Mouse (Mus musculus): ENCODE data around the gene Mars. TPM values are rescaled to one million over a fixed set of nuclear protein-coding genes. Genes with fewer than 3 reads are reported as not detected.
A peak's percentile ranks its signal among the peaks of the same experiment; 100 is the strongest.

Mars gene
- polyA plus RNA-seq (2016; fragmentation: Nextera tagmentation; extraction: Ambion mirVana): 144 and 145 TPM in 2 replicates

GRCm38 (mm10) chr10:127311476-127312355 lies at the start of gene Mars:
Gene Mars (minus strand): TSS chr10:127311786.
- H3K27me3 ChIP-seq: no peaks in the 10 kb centered on the region
- WGBS: under 1% methylated on average over 65 of the region's 65 CpGs
- peaks cover 10% of the 10 kb centered on the region for H3K4me1 ChIP-seq (replicated peaks)
- H3K36me3 ChIP-seq: peaks cover 33% of the 10 kb centered on the region
- peak within 1 kb of the TSS; percentile 82 for H3K4me3 ChIP-seq (replicated peaks)
- H3K9ac ChIP-seq (replicated peaks): peak within 1 kb of the TSS; percentile 79
- ATAC-seq (ENCODE audit: insufficient number of reproducible peaks, insufficient read depth, low FRiP score, low TSS enrichment, low read depth): peak; percentile 95
- H3K4me2 ChIP-seq: peak within 1 kb of the TSS; percentile 73
- H3K27ac ChIP-seq: peak within 1 kb of the TSS; percentile 80
- H3K9me3 ChIP-seq: no peaks in the 10 kb centered on the region

DNA sequence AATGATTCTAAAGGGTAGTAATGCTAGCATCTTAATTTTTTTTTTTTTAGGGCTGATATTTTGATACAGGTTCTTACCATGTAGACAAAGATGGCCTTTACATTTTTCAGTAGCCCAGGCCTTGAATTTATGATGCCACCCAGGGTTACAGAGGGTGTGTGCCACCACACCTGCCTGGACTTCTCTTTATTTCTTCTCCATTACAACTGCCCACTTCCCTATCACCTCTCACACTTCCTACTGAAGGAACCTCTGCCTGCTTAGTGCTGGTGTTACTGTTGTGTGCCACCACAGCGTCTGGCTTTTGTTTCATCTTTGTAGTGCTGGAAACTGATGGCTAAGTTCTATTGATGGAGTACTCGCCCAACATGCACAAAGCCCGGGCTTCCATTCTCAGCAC lies 49.1 kb upstream of the Mars start:
- Histone ChIP-seq H3K4me2 (no peak overlapping the region), H3K4me3 (replicated peaks) (no peak overlapping the region), H3K4me1 (replicated peaks) (no peaks in the 10 kb centered on the region), H3K27me3 (no peaks in the 10 kb centered on the region), H3K9ac (replicated peaks) (no peak overlapping the region), H3K9me3 (no peaks in the 10 kb centered on the region), H3K27ac (no peak overlapping the region), H3K36me3 (no peaks in the 10 kb centered on the region)
- WGBS: 79% methylated on average over 3 of the region's 3 CpGs
- no peak for ATAC-seq (ENCODE audit: insufficient number of reproducible peaks, insufficient read depth, low FRiP score, low TSS enrichment, low read depth)

- no peak overlapping the region for H3K27ac ChIP-seq
- H3K4me3 ChIP-seq (replicated peaks): no peak overlapping the region
- no peaks in the 10 kb centered on the region for H3K9me3 ChIP-seq
- no peaks in the 10 kb centered on the region for H3K36me3 ChIP-seq
- no peak overlapping the region for H3K9ac ChIP-seq (replicated peaks)
- H3K27me3 ChIP-seq: no peaks in the 10 kb centered on the region
- ATAC-seq (ENCODE audit: insufficient number of reproducible peaks, insufficient read depth, low FRiP score, low TSS enrichment, low read depth): no peak
- no peak overlapping the region for H3K4me2 ChIP-seq
- WGBS: 76% methylated on average over 10 of the region's 10 CpGs
- H3K4me1 ChIP-seq (replicated peaks): peaks cover 8% of the 10 kb centered on the region
Observed at GRCm38 (mm10) chr10:127355336-127355735, 43.8 kb upstream of the Mars start.

- Histone ChIP-seq H3K9me3 (no peaks in the 10 kb centered on the region), H3K27ac (no peak within 1 kb of the TSS), H3K9ac (replicated peaks) (no peak within 1 kb of the TSS)
Observed at GRCm38 (mm10) chr10:127353909-127354895, 42.6 kb upstream of the Mars start, which contains the start of gene Inhbe. Gene Inhbe (minus strand): TSS chr10:127354411.

GRCm38 (mm10) chr10:127352766-127353165 lies 41.2 kb upstream of the Mars start:
- WGBS: 90% methylated on average over 11 of the region's 11 CpGs
- Histone ChIP-seq H3K9me3 (no peaks in the 10 kb centered on the region), H3K4me3 (replicated peaks) (no peak overlapping the region), H3K36me3 (no peaks in the 10 kb centered on the region), H3K4me2 (no peak overlapping the region), H3K9ac (replicated peaks) (no peak overlapping the region), H3K4me1 (replicated peaks) (peaks cover 8% of the 10 kb centered on the region), H3K27me3 (no peaks in the 10 kb centered on the region), H3K27ac (no peak overlapping the region)
- no peak for ATAC-seq (ENCODE audit: insufficient number of reproducible peaks, insufficient read depth, low FRiP score, low TSS enrichment, low read depth)

More at GRCm38 (mm10) chr10:127353909-127354895, 42.6 kb upstream of the Mars start, which contains the start of gene Inhbe:
- peaks cover 8% of the 10 kb centered on the region for H3K4me1 ChIP-seq (replicated peaks)
- no peak within 1 kb of the TSS for H3K4me2 ChIP-seq
- no peaks in the 10 kb centered on the region for H3K36me3 ChIP-seq
- H3K4me3 ChIP-seq (replicated peaks): no peak within 1 kb of the TSS
- WGBS: 86% methylated on average over 18 of the region's 18 CpGs
- H3K27me3 ChIP-seq: no peaks in the 10 kb centered on the region
- no peak for ATAC-seq (ENCODE audit: insufficient number of reproducible peaks, insufficient read depth, low FRiP score, low TSS enrichment, low read depth)

- no peak overlapping the region for H3K9ac ChIP-seq (replicated peaks)
- no peak overlapping the region for H3K4me3 ChIP-seq (replicated peaks)
- H3K27me3 ChIP-seq: no peaks in the 10 kb centered on the region
- H3K9me3 ChIP-seq: no peaks in the 10 kb centered on the region
- H3K4me2 ChIP-seq: no peak overlapping the region
- no peak for ATAC-seq (ENCODE audit: insufficient number of reproducible peaks, insufficient read depth, low FRiP score, low TSS enrichment, low read depth)
- peaks cover 8% of the 10 kb centered on the region for H3K4me1 ChIP-seq (replicated peaks)
- WGBS: 75% methylated on average over 9 of the region's 9 CpGs
- H3K27ac ChIP-seq: no peak overlapping the region
- no peaks in the 10 kb centered on the region for H3K36me3 ChIP-seq
Observed at GRCm38 (mm10) chr10:127352187-127352586, 40.6 kb upstream of the Mars start.

- Histone ChIP-seq H3K4me3 (replicated peaks) (no peak overlapping the region), H3K4me1 (replicated peaks) (peaks cover 8% of the 10 kb centered on the region), H3K27ac (no peak overlapping the region), H3K9me3 (no peaks in the 10 kb centered on the region), H3K27me3 (no peaks in the 10 kb centered on the region), H3K4me2 (no peak overlapping the region), H3K9ac (replicated peaks) (no peak overlapping the region), H3K36me3 (no peaks in the 10 kb centered on the region)
- ATAC-seq (ENCODE audit: insufficient number of reproducible peaks, insufficient read depth, low FRiP score, low TSS enrichment, low read depth): no peak
- WGBS: 71% methylated on average over 8 of the region's 8 CpGs
Observed at GRCm38 (mm10) chr10:127351719-127352118, 40.1 kb upstream of the Mars start.

- no peak for ATAC-seq (ENCODE audit: insufficient number of reproducible peaks, insufficient read depth, low FRiP score, low TSS enrichment, low read depth)
- Histone ChIP-seq H3K36me3 (no peaks in the 10 kb centered on the region), H3K4me3 (replicated peaks) (peak overlapping the region; percentile 35), H3K9me3 (no peaks in the 10 kb centered on the region), H3K9ac (replicated peaks) (peak overlapping the region; percentile 47), H3K27me3 (no peaks in the 10 kb centered on the region), H3K4me1 (replicated peaks) (peaks cover 8% of the 10 kb centered on the region), H3K27ac (no peak overlapping the region), H3K4me2 (peak overlapping the region; percentile 60)
- 79% methylated on average over 8 of the region's 8 CpGs for WGBS
Observed at GRCm38 (mm10) chr10:127351285-127351595, 39.7 kb upstream of the Mars start.

DNA sequence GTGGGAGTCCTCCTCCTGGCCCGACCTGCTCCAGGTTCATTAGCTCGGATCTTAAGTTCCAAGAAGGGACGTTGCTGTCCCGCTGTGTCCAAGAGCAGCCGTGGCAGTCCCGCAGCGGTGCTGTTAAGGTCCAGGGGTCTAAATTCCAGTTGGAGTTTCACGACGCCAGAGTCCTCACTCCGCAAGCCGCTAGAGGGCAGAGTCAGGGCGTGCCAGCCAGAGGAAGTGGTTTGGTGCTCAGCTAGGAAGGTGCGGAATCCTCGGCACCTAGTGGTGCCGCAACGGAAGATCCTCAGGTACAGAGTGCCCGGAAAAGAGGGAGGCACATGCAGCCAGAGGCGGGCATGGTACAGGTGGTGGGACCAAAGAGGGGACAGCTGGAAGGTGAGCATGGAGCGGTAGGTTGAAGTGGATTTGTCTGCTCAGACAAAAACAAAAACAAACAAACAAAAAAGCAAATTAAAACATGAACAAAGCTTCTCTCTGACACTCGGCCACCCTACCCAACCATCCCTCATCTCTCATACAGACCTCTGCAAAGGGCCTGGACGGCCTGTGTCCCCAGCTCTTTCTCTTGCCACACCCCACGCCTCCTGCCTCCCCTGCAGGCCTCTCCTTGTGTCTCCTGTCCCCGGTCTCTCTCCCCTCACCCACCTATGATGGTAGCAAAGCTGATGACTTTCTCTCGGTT lies 39.2 kb upstream of the Mars start:
- Histone ChIP-seq H3K4me1 (replicated peaks) (peaks cover 8% of the 10 kb centered on the region), H3K36me3 (no peaks in the 10 kb centered on the region), H3K4me3 (replicated peaks) (peak overlapping the region; percentile 35), H3K27me3 (no peaks in the 10 kb centered on the region), H3K27ac (no peak overlapping the region), H3K9me3 (no peaks in the 10 kb centered on the region), H3K4me2 (peak overlapping the region; percentile 60), H3K9ac (replicated peaks) (peak overlapping the region; percentile 47)
- peak; percentile 40; the same call in 1 of the 2 replicates for ATAC-seq (ENCODE audit: insufficient number of reproducible peaks, insufficient read depth, low FRiP score, low TSS enrichment, low read depth)
- WGBS: 13% methylated on average over 24 of the region's 24 CpGs

DNA sequence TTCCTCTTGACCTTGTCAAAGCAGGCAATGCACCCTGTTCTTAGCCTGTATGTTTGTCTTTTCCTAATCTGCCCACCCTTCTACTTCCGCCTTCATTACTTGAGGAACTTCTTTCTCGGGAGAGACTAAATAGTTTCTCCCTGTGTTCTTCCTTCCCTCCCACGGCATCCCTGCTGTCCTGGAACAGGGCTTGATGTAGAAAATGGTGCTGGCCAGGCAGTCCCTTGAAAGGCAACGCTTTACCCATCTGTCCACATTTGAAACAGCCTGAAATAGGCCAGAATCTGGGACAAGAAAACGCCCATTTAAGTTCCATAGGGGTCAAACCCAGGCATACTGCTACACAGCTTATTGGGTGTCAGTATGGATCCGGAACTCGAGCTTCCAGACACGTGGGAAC lies 38.2 kb upstream of the Mars start:
- Histone ChIP-seq H3K4me3 (replicated peaks) (no peak overlapping the region), H3K9me3 (no peaks in the 10 kb centered on the region), H3K27me3 (no peaks in the 10 kb centered on the region), H3K4me2 (no peak overlapping the region), H3K4me1 (replicated peaks) (peaks cover 8% of the 10 kb centered on the region), H3K36me3 (no peaks in the 10 kb centered on the region), H3K27ac (no peak overlapping the region), H3K9ac (replicated peaks) (no peak overlapping the region)
- ATAC-seq (ENCODE audit: insufficient number of reproducible peaks, insufficient read depth, low FRiP score, low TSS enrichment, low read depth): no peak
- WGBS: 77% methylated on average over 8 of the region's 8 CpGs

Data from limb, embryonic 12.5 days (tissue).